Mouse (Mus musculus): ENCODE measurements around the gene Ankrd60.
A peak's percentile ranks its signal among the peaks of the same experiment; 100 is the strongest.

The Ankrd60 gene

DNA sequence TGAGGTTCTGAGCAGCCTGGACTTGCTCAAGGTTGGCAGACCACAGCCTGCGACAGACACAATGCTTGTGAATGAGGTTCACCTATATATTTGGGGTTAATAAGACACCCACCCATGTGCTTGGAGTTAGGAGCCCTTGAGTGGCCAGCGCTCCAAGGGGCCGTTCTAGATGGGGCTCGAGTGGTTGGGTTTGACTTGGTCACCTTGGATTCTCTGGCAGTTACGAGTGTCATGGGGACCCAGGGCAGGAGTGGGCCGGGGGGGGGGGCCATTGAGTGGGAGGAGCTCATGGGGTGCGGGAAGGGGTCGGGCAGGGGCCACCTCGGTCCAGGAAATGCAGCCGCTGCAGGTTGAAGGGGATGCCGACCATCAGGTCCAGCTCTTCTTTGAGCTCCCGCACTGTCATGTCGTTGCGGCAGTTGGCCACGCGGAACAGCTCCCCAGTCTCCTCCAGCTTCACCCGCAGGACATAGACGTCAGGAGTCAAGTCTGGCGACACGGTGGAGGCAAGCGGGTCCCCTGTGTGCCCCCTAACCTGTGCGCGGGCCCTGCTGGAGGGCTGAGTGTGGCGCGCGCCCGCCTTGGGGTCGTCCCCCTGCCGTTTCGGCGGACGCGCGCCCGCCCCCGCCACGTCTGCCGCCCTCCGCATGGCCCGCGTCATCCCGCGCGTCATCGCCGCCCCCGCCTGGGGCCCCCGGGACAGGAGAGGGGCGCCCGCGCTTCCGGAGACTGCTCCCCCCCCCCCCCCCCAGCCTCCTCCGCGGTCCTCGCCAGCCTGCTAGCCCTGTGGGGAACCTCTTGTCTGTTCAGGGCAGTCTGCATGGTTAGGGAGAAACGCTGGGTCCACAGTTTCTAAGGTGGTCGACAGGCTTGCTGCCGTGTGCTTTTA lies at the start of gene Ankrd60:
TSS of gene Ankrd60 (minus strand) at position 697 of the 889 bp plus-strand sequence.
- DNase-seq (ENCODE audit: low read depth, low spot score), result no peak

DNA sequence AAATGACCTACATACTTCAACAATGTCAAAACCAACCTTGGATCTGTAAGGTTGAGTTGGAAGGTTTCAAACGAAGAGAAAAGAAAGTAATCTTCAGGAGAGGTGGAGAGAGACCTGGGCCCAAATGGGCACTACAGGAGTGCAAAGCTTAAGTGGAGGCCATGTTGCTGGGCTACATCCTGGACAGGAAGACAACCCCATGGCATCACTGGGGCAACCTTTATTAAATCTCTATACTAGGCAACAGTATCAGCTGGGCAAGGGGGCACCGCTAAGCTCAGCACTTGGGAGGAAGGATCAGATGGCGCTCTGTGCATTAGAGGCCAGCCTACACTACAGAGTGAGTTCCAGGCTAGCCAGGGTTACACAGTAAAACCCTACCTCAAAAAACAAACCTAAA lies 47.6 kb upstream of the Ankrd60 start:
- DNase-seq (ENCODE audit: low read depth, low spot score), result no peak

DNA sequence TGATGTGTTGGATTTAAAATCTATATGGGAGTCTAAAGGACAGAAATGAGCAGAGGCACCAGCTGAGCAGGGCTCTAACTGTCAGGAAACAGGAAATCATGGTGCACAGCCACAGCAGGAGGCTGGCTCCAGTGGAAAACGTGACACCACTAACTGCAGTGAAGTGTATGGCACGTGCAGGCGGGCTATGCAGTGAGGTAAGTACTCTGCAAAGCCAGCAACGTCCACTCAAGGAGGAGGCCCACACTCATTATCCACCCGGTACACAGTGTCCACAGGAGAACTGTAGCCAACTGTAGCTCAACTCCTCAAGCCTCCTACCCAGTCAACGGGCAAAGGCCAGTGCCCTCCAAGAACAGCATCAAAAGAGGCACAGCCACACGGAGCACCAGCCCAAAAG lies 46.5 kb upstream of the Ankrd60 start:
- no peak for DNase-seq (ENCODE audit: low read depth, low spot score)

DNA sequence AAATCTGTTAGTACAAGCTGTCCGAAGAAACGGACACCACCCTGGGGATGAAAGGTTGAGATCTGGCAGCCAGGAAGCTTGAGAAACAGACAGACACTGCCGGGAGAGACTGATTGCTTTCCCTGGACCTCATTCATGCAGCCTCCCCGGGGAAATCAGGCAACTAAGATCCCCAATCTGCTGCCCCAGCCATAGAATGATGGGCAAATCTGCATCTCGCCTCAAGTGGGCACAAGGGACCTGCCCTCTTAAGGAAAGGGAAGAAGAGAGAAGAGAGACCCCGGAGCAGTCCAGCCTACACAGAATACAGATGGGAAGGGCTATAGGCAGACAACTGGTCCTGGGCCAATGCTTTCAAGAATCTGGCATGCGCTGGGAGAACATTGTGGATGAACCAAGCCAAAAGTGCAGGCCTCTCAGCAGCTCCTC lies 44.0 kb upstream of the Ankrd60 start:
- no peak for DNase-seq (ENCODE audit: low read depth, low spot score)

DNA sequence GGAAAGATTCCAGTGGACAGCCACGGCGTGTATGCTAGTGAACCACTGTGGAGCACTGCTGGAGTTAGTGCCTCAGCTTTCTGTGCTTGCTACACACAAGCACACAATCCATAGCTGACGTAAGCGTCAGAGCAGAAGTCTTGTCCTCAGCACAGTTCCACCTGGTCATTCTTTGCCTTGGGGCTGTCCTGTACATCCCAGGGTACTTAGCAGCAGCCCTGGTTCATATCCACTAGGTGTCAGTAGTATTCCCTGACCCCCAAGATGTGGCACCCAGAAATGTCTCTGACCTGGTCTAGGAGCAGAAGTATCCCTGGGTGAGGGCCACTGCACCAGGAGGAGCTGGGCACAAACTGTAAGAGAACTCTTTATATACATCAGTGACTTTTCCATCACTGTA lies 42.5 kb upstream of the Ankrd60 start:
- DNase-seq (ENCODE audit: low read depth, low spot score), result no peak

DNA sequence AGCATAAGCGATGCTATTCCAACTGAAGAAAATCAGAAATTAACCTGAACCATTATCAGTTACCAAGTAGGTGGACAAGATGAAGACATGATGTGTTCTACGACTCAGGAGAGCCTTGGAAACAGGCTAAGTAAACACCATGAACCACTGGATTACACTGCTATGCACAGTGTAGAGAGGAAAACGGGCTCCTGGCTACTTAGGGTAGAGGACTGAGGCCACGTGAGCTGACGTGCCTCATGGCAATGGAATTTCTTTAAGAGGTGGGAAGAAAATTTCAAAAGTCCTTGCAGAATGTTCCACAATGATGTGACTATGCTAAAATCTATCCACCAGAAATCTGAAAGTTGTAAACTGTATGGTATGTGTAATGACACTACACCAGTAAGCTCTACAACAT lies 41.0 kb upstream of the Ankrd60 start:
- no peak for DNase-seq (ENCODE audit: low read depth, low spot score)

DNA sequence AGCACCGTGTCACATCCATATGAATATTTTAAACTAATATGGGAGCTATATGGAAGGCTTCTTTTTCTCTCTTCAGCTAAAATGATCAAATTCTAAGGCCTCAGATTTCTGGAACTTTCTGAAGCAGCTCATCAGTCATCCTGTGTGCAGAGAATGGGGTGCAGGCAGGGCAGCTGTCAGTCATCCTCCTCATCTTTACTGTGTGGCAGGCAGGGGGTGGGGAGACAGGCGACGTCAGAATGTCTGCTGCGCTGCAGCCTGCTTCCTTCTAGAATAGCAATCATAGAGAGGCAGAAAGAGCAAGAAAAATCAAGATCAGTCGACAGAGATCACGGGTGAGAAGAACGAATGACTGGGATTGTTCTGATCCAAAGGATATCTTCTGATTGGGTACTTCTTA lies 38.0 kb upstream of the Ankrd60 start:
- no peak for DNase-seq (ENCODE audit: low read depth, low spot score)

DNA sequence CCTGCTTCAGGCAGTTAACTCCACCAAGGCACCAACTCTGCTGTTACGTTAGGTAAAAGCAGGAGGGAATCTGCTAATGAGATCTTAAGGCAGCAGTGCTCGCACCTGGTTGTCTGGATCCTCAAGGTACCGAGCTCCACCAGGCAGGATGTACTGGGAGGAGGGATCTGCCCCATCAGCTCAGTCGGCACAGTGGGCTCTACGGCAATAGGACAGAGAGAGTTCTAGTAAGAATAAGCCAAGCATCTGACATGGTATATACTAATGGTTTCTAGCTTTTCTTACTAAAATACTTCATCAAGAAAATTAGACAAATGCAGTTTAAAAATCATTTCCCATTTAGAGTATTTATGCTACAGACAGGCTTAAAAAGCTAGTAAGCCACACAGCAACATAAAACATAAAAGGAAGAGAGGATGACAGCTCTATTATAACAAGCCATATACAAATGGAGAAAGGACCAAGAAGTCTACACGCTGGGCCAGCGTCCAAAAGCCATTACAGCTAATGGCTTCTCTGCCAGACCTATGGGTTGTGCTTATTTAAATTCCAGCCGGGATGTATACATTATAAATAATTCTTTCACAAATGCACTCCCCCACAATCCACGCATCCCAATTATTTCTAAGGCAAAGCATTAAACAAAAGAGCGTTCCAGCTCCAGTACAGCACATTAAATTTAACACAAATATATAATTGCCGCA lies 37.4 kb upstream of the Ankrd60 start:
- no peak for DNase-seq (ENCODE audit: low read depth, low spot score)

DNA sequence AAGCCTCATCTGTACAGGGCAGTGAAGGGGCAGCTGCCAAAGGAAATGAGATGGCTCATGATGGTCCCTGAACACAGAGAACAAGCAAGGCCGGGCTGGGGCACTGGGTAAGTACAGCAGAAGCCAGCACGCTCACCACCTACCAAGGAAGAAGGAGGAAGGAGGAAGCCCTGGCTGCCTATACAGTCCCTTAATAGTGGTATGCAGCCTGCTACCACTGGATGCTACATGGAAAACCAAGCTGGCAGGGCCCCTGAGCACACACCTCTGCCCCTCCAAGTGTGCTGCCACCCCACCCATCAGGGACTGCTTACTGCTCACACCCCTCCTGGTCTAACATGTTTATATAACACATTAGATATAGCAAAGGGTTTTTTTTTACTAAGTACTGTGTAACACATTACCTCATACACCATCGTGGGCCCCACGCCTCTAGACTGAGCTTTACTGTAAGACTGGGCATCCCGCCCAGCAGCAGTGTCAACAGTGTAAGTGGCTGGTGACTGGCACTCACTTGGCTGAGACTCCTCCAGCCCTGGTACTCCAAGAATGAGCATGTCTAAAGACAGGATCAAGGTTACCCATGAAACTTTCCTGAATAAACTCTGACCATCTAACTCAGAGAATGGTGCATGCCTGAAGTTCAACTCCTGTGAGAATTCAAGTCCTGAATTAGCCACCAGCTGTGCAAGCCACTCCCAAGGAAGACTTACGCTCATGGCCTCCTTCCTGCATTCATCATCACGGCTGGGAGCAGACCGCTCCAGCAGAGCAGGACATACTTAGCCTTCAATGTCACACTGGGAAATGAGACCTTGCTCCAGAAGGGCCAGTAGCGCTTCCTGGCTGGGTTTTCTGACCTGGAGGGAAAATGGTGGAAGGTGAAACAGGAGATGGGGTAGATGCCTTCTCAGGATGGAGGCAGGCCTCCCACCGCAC lies 30.1 kb upstream of the Ankrd60 start:
- peak; percentile 65 for DNase-seq (ENCODE audit: low read depth, low spot score)

DNA sequence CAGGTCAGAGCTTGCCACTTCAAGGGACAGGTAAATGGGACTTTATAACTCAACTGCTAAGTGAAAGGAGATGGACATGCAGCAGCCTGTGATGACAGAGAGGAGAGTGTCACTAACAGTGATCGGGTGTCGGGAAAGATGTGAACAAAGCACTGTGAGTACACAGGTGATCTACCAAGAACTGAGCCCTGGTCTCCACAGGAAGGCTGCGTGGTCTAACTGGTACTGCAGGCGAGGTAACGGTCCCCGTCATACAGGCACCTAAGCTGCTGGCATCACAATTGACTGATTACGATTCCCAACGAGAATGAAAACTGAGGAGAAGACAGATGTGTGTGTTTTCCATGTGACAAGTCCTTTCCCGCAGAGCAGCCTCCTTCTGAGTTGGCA lies 28.2 kb upstream of the Ankrd60 start:
- DNase-seq (ENCODE audit: low read depth, low spot score), result no peak

DNA sequence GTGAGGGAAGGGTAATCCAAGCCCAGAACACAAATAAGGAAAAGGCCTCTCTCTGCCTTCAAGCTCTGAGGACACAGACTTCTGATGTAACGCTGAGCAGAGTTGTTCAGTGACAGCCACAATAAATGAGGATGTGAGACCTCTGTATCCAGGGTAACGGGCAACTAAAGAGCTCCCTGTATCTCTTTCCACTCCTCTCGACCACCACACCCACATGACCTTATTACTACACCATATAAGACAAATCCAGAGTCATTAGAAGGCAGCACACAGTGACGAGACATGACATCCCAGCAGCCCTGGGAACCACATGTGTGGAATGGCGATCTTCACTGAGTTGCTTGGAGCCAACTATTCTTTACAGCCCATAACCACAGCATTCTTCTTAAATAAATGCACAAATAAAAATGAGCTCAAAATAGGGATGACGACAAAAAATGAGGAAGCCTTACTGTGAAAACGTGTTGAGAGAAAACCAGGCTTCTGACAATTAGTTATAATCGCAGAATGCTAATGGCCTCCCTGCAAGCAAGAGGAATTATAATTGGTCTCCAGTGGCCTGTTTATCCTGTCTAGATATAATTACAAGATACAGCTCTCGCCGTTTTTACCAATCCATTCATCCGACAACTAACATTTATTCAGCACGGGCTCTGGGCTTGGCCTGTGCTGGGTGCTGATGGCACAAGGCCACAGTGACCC lies 27.7 kb upstream of the Ankrd60 start:
- no peak for DNase-seq (ENCODE audit: low read depth, low spot score)

DNA sequence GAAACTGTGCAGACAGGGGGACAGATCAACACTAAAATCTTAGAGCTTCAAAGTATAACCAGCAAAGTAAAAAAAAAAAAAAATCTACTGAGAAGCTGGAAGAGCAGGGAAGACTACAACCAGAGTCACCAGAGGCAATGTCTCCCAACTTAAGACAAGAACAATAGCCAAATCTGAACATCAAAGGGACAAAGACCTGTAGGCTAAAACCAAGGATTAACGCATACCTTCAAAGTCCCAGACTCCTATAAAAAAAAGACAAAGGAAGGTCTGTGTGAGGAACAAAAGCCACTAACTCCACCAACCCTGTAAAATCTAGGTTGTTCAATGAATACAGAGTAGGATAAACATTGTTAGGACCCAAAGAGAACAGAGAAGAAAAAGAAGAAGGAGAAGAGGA lies 23.7 kb upstream of the Ankrd60 start:
- DNase-seq (ENCODE audit: low read depth, low spot score), result peak; percentile 66

DNA sequence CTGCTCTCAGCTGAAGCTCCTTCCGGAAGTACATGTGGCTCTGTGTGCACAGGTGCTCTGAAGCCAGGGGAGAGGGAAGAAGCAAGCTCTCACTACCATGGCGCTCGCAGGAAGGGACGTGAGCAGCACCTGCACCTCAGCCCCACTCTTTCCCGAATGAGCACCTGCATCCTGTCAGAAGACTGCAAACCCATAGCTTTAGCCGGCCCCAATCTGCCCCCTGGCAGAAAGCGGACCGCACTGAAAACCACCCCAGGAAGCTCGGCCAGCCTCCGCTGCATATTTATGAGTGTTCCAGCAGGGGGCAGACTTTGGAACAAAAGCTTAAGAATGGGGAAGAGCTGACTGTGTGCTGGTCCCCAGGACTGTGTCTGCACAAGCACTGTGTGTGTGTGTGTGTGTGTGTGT lies 17.2 kb upstream of the Ankrd60 start:
- peak; percentile 78 for DNase-seq (ENCODE audit: low read depth, low spot score)

DNA sequence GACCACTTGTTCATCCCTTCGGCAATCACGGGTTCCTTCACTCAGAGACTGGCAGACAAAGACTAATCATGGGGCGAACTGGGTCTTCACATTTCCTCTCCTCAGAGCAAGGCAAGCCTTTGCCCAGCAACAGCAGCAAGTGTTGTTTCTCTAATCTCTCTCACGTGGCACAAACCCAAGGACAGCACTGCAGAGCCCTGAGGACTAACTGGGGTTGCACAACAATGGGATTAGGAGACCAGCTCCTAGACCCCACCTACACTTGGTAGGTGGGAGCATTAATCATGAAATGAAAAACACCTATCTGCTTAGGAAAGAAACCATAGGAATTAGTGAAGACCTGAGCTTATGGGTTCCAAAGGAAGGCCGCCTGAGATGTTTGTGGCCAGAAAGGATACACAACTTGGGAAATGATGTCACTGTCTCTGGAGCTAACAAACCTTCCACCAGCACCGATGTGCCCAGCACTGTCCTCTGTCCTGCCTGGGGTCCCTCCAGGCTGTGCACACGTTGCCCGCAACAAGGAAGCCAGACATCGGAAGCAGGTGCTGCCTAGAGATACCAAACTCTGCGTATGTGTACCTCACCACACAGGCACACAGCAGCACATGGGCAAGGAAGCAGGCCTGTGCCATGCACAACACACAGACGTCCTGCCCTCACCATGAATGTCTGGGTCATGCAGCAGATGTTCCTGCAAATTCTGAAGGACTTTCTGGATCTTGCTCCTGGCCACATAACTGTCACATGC lies 16.3 kb upstream of the Ankrd60 start:
- no peak for DNase-seq (ENCODE audit: low read depth, low spot score)

DNA sequence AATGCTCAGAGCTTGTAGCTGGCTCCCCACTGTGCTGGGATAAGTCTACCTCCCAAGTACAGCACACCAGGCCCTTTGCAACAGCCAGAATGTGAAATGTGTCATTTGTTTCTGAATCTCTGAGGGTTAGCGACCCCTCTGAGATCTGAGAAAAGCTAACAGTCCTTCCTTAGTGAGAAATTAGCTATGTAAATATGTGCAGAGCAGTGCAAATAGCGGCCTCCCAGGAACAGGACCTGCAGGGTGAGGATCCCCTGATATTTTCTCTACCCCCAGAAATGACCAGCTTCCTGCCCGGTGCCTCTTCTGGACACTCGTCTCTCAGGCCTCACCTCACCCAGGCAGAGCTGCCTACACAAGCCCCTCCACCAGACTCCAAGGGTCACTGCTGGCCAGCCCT lies 15.7 kb upstream of the Ankrd60 start:
- no peak for DNase-seq (ENCODE audit: low read depth, low spot score)

DNA sequence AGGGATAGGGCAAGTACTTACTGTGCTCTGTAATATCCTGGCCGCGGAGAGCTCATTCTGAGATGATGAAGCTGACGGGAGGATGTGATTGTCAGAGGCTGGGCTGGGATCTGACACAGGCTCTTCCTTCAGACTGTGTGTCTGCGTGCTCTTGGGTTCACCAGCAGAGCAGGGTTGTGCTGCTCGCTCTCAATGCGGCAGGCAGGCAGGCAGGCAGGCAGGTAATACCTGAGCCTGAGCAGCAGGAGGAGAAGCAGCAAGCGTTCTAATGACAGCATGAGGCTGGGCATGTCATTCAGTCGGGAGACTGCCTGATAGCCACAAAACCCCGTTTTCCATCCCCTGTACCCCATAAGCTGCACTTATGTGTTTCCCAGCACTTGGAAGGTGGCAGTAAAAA lies 14.6 kb upstream of the Ankrd60 start:
- no peak for DNase-seq (ENCODE audit: low read depth, low spot score)

DNA sequence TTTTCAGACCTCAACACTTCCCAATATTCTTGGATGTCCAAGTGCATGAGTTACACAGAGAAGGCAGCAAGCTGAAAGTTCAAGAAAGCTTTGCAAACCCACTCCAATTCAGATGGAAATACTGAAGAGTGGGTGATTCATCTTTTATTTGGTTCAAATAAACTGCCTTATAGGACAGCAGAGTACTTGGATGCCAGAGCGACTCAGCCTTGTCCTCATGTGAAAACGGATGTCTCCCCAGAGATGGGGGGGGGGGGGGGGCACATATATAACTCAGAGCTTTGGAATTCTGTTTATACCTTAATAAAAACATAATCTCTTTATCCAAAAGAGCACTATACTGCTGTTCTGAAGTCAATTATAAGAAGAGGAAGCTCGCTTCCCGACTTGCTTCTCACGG lies 9.2 kb upstream of the Ankrd60 start:
- DNase-seq (ENCODE audit: low read depth, low spot score), result no peak

DNA sequence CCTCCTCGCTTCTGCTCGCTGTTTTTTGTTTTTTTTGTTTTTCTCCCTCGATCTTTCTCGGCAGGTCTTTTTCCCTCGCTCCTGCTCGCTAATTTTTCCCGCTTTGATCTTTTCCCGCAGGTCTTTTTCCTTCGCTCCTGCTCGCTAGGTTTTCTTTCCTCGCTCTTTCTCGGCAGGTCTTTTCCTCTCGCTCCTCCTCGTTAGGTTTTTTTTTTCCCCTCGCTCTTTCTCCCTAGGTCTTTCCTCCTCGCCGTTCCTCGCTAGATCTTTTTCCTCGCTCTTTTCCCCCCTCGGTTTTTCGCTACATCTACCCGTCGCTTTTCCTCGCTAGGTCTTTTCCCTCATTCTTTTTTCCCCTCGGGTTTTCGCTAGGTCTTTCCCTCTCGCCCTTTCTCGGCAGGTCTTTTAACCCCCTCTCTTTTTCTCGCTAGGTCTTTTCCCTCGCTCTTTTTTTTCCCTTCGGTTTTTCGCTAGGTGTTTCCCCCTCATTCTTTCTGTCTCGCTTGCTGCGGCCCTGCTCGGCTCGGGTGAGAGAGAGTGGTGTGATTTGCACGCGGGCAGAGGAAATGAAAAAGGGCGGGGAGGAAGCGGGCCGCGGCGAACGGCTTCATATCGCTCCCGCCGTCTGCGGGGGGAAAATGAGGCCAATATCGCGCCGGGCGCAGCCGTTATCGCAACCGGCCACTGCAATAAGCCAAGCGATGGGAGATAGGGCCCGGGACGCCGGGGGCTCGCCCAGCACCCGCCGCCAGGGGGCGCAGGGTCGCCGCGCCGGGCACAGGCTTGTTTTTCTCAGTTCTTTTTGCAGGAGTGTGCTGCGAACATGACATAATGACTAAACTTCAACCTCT lies 8.2 kb upstream of the Ankrd60 start:
- DNase-seq (ENCODE audit: low read depth, low spot score), result peak; percentile 67

DNA sequence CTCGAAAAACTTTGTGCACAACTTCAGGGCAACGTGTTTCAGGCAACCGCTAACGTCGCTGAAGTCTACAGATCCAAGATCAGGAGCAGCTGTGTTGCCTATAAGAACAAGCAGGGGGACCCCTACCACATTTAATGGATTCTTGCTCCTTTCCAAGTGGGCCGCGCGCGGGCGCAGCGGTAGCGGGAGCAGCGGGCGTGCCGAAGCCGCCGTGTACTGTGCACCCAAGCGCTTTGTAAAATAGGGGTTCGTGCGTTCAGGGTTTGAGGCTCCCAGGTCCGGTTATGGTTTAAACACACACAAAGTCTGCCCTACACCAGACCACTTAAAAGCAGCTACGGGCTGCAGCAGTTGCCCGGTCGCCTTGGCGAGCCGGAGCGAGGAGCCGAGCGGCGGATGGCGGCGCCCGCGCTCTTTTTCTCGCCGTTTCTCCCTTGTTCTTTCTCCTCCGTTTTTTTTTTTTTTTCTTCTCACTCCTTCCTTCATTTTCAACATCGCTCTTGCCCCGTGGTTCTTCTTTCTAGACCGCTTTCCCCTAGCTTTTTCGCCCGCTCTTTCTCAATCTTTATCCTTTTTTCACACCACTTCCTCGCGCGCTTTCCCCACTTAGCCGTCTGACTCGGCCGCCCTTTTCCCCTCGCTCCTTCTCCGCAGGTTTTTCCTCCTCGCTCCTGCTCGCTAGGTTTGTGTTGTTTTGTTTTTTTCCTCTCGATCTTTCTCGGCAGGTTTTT lies 7.4 kb upstream of the Ankrd60 start:
- DNase-seq (ENCODE audit: low read depth, low spot score), result peak; percentile 82
